Mouse (Mus musculus) limb, embryonic 11.5 days (tissue): Measurements from ENCODE around the gene Socs7. TPM values are rescaled to one million over a fixed set of nuclear protein-coding genes. Genes with fewer than 3 reads are reported as not detected.

Experiments used
- ATAC-seq: fragments of 200-750 bp; cut with Nextera tagmentation; 2 replicates; pipeline ENCODE4 v1.8.0; 2017; ENCODE audit warnings: low read depth; ENCODE audit not compliant: insufficient number of reproducible peaks, low FRiP score, low TSS enrichment
- DNase-seq: peaks from one replicate; pipeline ENCODE4 v3.0.0-alpha.2; 2015; ENCODE audit warnings: low spot score
- H3K27ac ChIP-seq: fragments of 300-500 bp; sonication (generic); replicated peaks from 2 replicates; pipeline ENCODE4 v1.5.1; 2014; ENCODE audit warnings: low read depth, mild to moderate bottlenecking, low read length
- H3K27me3 ChIP-seq: fragments of 300-500 bp; sonication (generic); 2 replicates; pipeline ENCODE4 v1.6.1; 2014; ENCODE audit warnings: mild to moderate bottlenecking, low read length, mixed read lengths; ENCODE audit not compliant: control insufficient read depth, insufficient read depth
- H3K36me3 ChIP-seq: fragments of 300-500 bp; sonication (generic); 2 replicates; pipeline ENCODE4 v1.6.1; 2014; ENCODE audit warnings: mild to moderate bottlenecking, low read length, moderate library complexity, mixed read lengths; ENCODE audit not compliant: control insufficient read depth, insufficient read depth
- H3K4me1 ChIP-seq: fragments of 300-500 bp; sonication (generic); 2 replicates; pipeline ENCODE4 v1.6.1; 2014; ENCODE audit warnings: low read length, mixed read lengths; ENCODE audit not compliant: control insufficient read depth, insufficient read depth
- H3K4me2 ChIP-seq: fragments of 300-500 bp; sonication (generic); 2 replicates; pipeline ENCODE4 v1.6.1; 2014; ENCODE audit warnings: low read depth, mild to moderate bottlenecking, moderate library complexity; ENCODE audit not compliant: severe bottlenecking
- H3K4me3 ChIP-seq: fragments of 300-500 bp; sonication (generic); 2 replicates; pipeline ENCODE4 v1.5.1; 2014; ENCODE audit warnings: low read depth, low read length
- H3K9ac ChIP-seq: fragments of 300-500 bp; sonication (generic); 2 replicates; pipeline ENCODE4 v1.6.1; 2014; ENCODE audit warnings: mild to moderate bottlenecking, low read length
- H3K9me3 ChIP-seq: fragments of 300-500 bp; sonication (generic); 2 replicates; pipeline ENCODE4 v1.6.1; 2016; ENCODE audit warnings: low read length; ENCODE audit not compliant: control insufficient read depth
- WGBS: fragments of 180-500 bp; shearing (Covaris S2); extraction: QIAGEN DNeasy Blood & Tissue Kit; methylation state at CpG from one replicate; pipeline ENCODE4 v1.1.7; 2014; 5-methylcytosine and 5-hydroxymethylcytosine counted together
- polyA plus RNA-seq: library from polyadenylated mRNA; unstranded; fragments of >200 nt; fragmentation: Nextera tagmentation; extraction: Ambion mirVana; gene quantifications from 2 replicates; pipeline ENCODE4 v1.2.1, GENCODE M21; 2014

Socs7 gene
- polyA plus RNA-seq, 1 experiment from 2014 or later, result 2.1 TPM

- H3K36me3 ChIP-seq, result no peaks in the 10 kb centered on the region
- 0 out of 2 replicates have a peak overlapping the region, but pooled peaks have one; percentile 37 for H3K27ac ChIP-seq
- peak overlapping the region; percentile 93 for H3K4me2 ChIP-seq
- no peaks in the 10 kb centered on the region for H3K9me3 ChIP-seq
- peak overlapping the region; percentile 64 for H3K4me3 ChIP-seq
- DNase-seq, result peak; percentile 58
- peak overlapping the region; percentile 93 for H3K9ac ChIP-seq
- whole genome bisulfite sequencing, result under 1% methylated on average over 49 of the region's 49 CpGs
- no peaks in the 10 kb centered on the region for H3K27me3 ChIP-seq
- peaks cover 14% of the 10 kb centered on the region for H3K4me1 ChIP-seq
- ATAC-seq, result no peak
Observed at GRCm38 (mm10) chr11:97362943-97363643, 742 bp downstream of the Socs7 start.

- no peak for ATAC-seq
- WGBS, result under 1% methylated on average over 7 of the region's 7 CpGs
- Histone ChIP-seq H3K9me3 (no peaks in the 10 kb centered on the region), H3K4me1 (peaks cover 14% of the 10 kb centered on the region), H3K27me3 (no peaks in the 10 kb centered on the region), H3K4me2 (peak overlapping the region; percentile 93), H3K9ac (peak overlapping the region; percentile 93), H3K27ac (no peak overlapping the region), H3K36me3 (no peaks in the 10 kb centered on the region), H3K4me3 (peak overlapping the region; percentile 64)
- DNase-seq, result peak; percentile 34
Observed at GRCm38 (mm10) chr11:97363644-97363995, 1.3 kb downstream of the Socs7 start.

- Histone ChIP-seq H3K36me3 (no peaks in the 10 kb centered on the region), H3K9me3 (no peaks in the 10 kb centered on the region), H3K9ac (no peak overlapping the region), H3K4me2 (no peak overlapping the region), H3K27ac (no peak overlapping the region), H3K4me1 (peaks cover 14% of the 10 kb centered on the region), H3K4me3 (no peak overlapping the region), H3K27me3 (no peaks in the 10 kb centered on the region)
- 76% methylated on average over 1 of the region's 1 CpGs for whole genome bisulfite sequencing
- no peak for DNase-seq
- ATAC-seq, result no peak
Observed at GRCm38 (mm10) chr11:97365556-97365955, 3.2 kb downstream of the Socs7 start.

- Histone ChIP-seq H3K27ac (no peak overlapping the region), H3K36me3 (no peaks in the 10 kb centered on the region; the same call in 1 of the 2 replicates), H3K4me1 (peaks cover 14% of the 10 kb centered on the region), H3K9me3 (no peaks in the 10 kb centered on the region), H3K4me3 (no peak overlapping the region), H3K4me2 (no peak overlapping the region), H3K27me3 (no peaks in the 10 kb centered on the region), H3K9ac (no peak overlapping the region)
- DNase-seq, result no peak
- ATAC-seq, result no peak
- WGBS, result 91% methylated on average over 5 of the region's 5 CpGs
Observed at GRCm38 (mm10) chr11:97368501-97368900, 6.2 kb downstream of the Socs7 start.

GRCm38 (mm10) chr11:97370329-97371091 is 8.2 kb downstream of the Socs7 start:
- no peak overlapping the region for H3K9ac ChIP-seq
- ATAC-seq, result no peak
- peaks cover 4% of the 10 kb centered on the region for H3K36me3 ChIP-seq
- H3K4me3 ChIP-seq, result no peak overlapping the region
- 61% methylated on average over 7 of the region's 7 CpGs for WGBS
- no peak overlapping the region for H3K27ac ChIP-seq
- H3K4me2 ChIP-seq, result no peak overlapping the region
- DNase-seq, result no peak
- H3K9me3 ChIP-seq, result no peaks in the 10 kb centered on the region
- 0 out of 2 replicates have a peak, but pooled peaks cover 3% of the 10 kb centered on the region for H3K4me1 ChIP-seq
- no peaks in the 10 kb centered on the region for H3K27me3 ChIP-seq

GRCm38 (mm10) chr11:97372159-97372864 is 10.0 kb downstream of the Socs7 start:
- 91% methylated on average over 6 of the region's 6 CpGs for WGBS
- peaks cover 6% of the 10 kb centered on the region for H3K36me3 ChIP-seq
- H3K4me3 ChIP-seq, result no peak overlapping the region
- no peak overlapping the region for H3K27ac ChIP-seq
- no peaks in the 10 kb centered on the region for H3K9me3 ChIP-seq
- DNase-seq (no peak), ATAC-seq (no peak)
- H3K27me3 ChIP-seq, result no peaks in the 10 kb centered on the region
- no peaks in the 10 kb centered on the region for H3K4me1 ChIP-seq
- no peak overlapping the region for H3K4me2 ChIP-seq
- H3K9ac ChIP-seq, result no peak overlapping the region

GRCm38 (mm10) chr11:97373402-97373801 is 11.1 kb downstream of the Socs7 start:
- H3K4me1 ChIP-seq, result no peaks in the 10 kb centered on the region
- 80% methylated on average over 2 of the region's 2 CpGs for WGBS
- no peak for DNase-seq
- peaks cover 6% of the 10 kb centered on the region for H3K36me3 ChIP-seq
- no peak overlapping the region for H3K9ac ChIP-seq
- no peaks in the 10 kb centered on the region for H3K9me3 ChIP-seq
- H3K27me3 ChIP-seq, result no peaks in the 10 kb centered on the region
- no peak overlapping the region for H3K4me2 ChIP-seq
- no peak overlapping the region for H3K4me3 ChIP-seq
- H3K27ac ChIP-seq, result no peak overlapping the region
- no peak for ATAC-seq

GRCm38 (mm10) chr11:97380036-97380435 is 17.7 kb downstream of the Socs7 start:
- H3K4me1 ChIP-seq, result no peaks in the 10 kb centered on the region
- H3K4me3 ChIP-seq, result no peak overlapping the region
- no peak for ATAC-seq
- peaks cover 16% of the 10 kb centered on the region for H3K36me3 ChIP-seq
- H3K27me3 ChIP-seq, result no peaks in the 10 kb centered on the region
- 77% methylated on average over 3 of the region's 3 CpGs for WGBS
- H3K27ac ChIP-seq, result no peak overlapping the region
- H3K4me2 ChIP-seq, result no peak overlapping the region
- DNase-seq, result no peak
- H3K9me3 ChIP-seq, result no peaks in the 10 kb centered on the region
- no peak overlapping the region for H3K9ac ChIP-seq
